Mouse (Mus musculus) embryonic fibroblast, embryonic 13.5 days (primary cell): Measurements from ENCODE around the gene Invs.

Source experiments
- CTCF ChIP-seq: IDR thresholded peaks from 2 replicates; pipeline ENCODE4 v1.5.1; 2011; ENCODE audit warnings: mild to moderate bottlenecking, control low read depth, low read length, moderate library complexity, borderline replicate concordance; ENCODE audit not compliant: insufficient read depth
- POLR2A ChIP-seq: IDR thresholded peaks from 2 replicates; pipeline ENCODE4 v1.6.1; 2011; ENCODE audit warnings: low read depth, mild to moderate bottlenecking, control low read depth, low read length, moderate library complexity

DNA sequence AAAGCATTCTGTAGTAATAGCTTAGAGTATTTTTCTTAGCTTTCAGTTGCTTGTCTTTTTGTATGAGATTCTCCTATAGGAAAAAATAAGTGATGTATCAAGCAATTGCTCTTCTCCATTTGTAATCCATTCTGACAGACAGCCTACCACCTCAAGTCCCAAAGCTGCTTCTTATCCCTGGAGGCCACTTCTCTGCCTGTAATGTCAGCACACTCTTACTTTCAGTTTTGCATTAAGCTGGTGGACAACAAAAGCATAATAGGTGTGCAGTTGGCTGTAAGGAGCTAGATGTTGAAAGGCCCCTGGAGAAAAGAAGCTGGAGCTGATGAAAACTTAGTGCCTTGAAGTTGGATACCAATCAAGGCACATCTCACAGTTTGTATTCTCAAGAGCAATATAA is 26.3 kb upstream of the Invs start:
- TF ChIP-seq POLR2A = no peak
- TF ChIP-seq CTCF = no peak
